ENCODE assay signal across 28 mouse cellular contexts in the genomic region with DNA sequence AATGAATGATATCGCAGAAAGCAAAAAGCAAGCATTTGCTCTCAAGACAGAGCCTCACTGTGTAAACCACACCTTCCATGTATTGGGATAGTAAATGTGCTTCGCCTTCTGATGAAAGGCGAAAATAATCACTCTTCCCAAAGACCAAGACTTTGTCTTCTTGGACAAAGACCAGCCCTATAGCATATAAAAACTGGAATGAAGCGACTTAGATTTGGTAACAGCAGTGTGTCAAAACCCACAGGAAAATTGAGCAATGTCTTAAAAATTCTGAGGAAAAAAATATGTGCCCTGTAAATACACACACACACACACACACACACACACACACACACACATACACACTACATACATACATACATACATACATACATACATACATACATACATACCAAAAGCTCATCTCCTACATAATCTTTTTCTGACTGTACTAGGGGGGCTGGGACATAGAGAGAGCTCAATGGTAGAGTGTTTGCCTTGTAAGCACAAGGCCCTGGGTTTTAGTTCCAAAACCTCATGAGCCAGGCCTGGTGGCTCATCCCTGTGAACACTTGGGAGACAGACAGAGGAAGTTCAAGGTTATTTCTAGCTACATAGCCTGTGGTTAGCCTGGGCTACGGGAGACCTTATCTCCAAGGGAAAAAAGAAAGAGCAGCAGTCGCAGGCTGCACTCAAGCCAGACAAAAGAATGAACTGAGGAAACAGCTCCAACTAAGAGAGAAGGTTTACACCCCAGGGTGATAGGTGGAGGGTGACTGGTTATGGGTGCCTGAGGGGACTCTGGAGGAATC. TPM values are rescaled to one million over a fixed set of nuclear protein-coding genes. Genes with fewer than 3 reads are reported as not detected.
A peak's percentile ranks its signal among the peaks of the same experiment; 100 is the strongest.
DNase-seq lines count a peak whose midpoint lies in the region; ATAC-seq lines count a peak whose summit lies in the region.
"Had no signal": no experiment of that assay in that cellular context is flagged by ENCODE, and none has a peak within 500 bp of the region (broad histone marks: within the 10 kb centered on the region; RNA-seq: fewer than 3 reads in every experiment).

No protein-coding gene starts in this region.

- no peak overlapping the region for H3K9ac ChIP-seq in hindbrain, embryonic 16.5 days (ENCODE audit: low read depth, low read length)
- H3K9ac ChIP-seq: embryonic facial prominence, embryonic 12.5 days; forebrain, postnatal 0 days; hindbrain, embryonic 14.5 days; limb, embryonic 15.5 days; neural tube, embryonic 13.5 days had no signal

- H3K9me3 ChIP-seq in heart, embryonic 10.5 days, result no peaks in the 10 kb centered on the region
- H3K9me3 ChIP-seq in hindbrain, embryonic 16.5 days (ENCODE audit: control insufficient read depth, low read length), result peaks cover 2% of the 10 kb centered on the region; the same call in 1 of the 2 replicates
- H3K9me3 ChIP-seq: embryonic facial prominence, embryonic 12.5 days; limb, embryonic 10.5 days; limb, embryonic 15.5 days; neural tube, embryonic 13.5 days had no signal

- H3K4me1 ChIP-seq in heart, embryonic 10.5 days, result peaks cover 27% of the 10 kb centered on the region
- H3K4me1 ChIP-seq in hindbrain, embryonic 16.5 days (ENCODE audit: control insufficient read depth, insufficient read depth, low read depth, low read length), result no peaks in the 10 kb centered on the region
- H3K4me1 ChIP-seq: embryonic facial prominence, embryonic 12.5 days; limb, embryonic 10.5 days; limb, embryonic 15.5 days; neural tube, embryonic 13.5 days had no signal

- H3K27ac ChIP-seq in heart, embryonic 10.5 days, result 0 out of 2 replicates have a peak overlapping the region, but pooled peaks have one; percentile 16
- peak overlapping the region; percentile 34 for H3K27ac ChIP-seq in macrophage
- H3K27ac ChIP-seq in hindbrain, embryonic 16.5 days (ENCODE audit: low read depth, low read length), result no peak overlapping the region
- H3K27ac ChIP-seq: embryonic facial prominence, embryonic 12.5 days; hindbrain, embryonic 14.5 days; limb, embryonic 10.5 days; limb, embryonic 15.5 days; neural tube, embryonic 13.5 days; stomach, postnatal 0 days had no signal

- intact Hi-C loops in heart, postnatal 25 days (cut with DNase I), result no loop called here

- DNase-seq in heart, embryonic 10.5 days (ENCODE audit: low spot score), result no peak
- DNase-seq in heart, postnatal 25 days (ENCODE audit: low spot score), result no peak
- DNase-seq in NIH3T3 (ENCODE audit: low read depth), result peak; percentile 58
- no peak for DNase-seq in adrenal gland, postnatal 25 days
- DNase-seq in urinary bladder, postnatal 36 days (ENCODE audit: low spot score in 2 of 2), result no peak
- DNase-seq: adrenal gland, adult 2 months; cerebellum, adult 9-10 months; cerebellum, postnatal 36 days; embryo, embryonic 11 days; forebrain, postnatal 0 days; kidney, adult 11 months; kidney, postnatal 25 days; lung, postnatal 4 days; right cerebral cortex, postnatal 4 days; thymus, adult 18-20 months; thymus, postnatal 25 days had no signal

- ATAC-seq in granulocyte monocyte progenitor cell, adult 5-6 weeks (replicated peaks; ENCODE audit: poor library complexity, severe bottlenecking), result peak; percentile 58
- ATAC-seq in hindbrain, embryonic 16.5 days, result no peak
- ATAC-seq: forebrain, postnatal 0 days; inflammation-experienced regulatory T-cells, adult 6 months had no signal

- H3K36me3 ChIP-seq in heart, embryonic 10.5 days, result peaks cover 38% of the 10 kb centered on the region
- peaks cover 23% of the 10 kb centered on the region for H3K36me3 ChIP-seq in macrophage (ENCODE audit: inconsistent target)
- no peaks in the 10 kb centered on the region for H3K36me3 ChIP-seq in hindbrain, embryonic 16.5 days (ENCODE audit: control insufficient read depth, insufficient read depth, low read length)
- H3K36me3 ChIP-seq: neural tube, embryonic 13.5 days had no signal

- H3K27me3 ChIP-seq in heart, embryonic 10.5 days (ENCODE audit: insufficient read depth, poor library complexity, severe bottlenecking), result no peaks in the 10 kb centered on the region
- H3K27me3 ChIP-seq in hindbrain, embryonic 16.5 days (replicated peaks; ENCODE audit: control insufficient read depth, insufficient read depth, low read length), result no peaks in the 10 kb centered on the region
- H3K27me3 ChIP-seq: embryonic facial prominence, embryonic 12.5 days; limb, embryonic 15.5 days; neural tube, embryonic 13.5 days had no signal

- H3K4me3 ChIP-seq in heart, embryonic 10.5 days, result no peak overlapping the region
- H3K4me3 ChIP-seq in macrophage (ENCODE audit: inconsistent target), result no peak overlapping the region
- H3K4me3 ChIP-seq in hindbrain, embryonic 16.5 days (ENCODE audit: low read length), result no peak overlapping the region
- H3K4me3 ChIP-seq: embryonic facial prominence, embryonic 12.5 days; limb, embryonic 10.5 days; limb, embryonic 15.5 days; neural tube, embryonic 13.5 days had no signal

- peaks cover 78% of the 10 kb centered on the region for H3K79me2 ChIP-seq in macrophage (ENCODE audit: inconsistent target)

- no peak overlapping the region for H3K4me2 ChIP-seq in hindbrain, embryonic 16.5 days (ENCODE audit: low read length)
- H3K4me2 ChIP-seq: embryonic facial prominence, embryonic 12.5 days; heart, embryonic 11.5 days; hindbrain, embryonic 14.5 days; limb, embryonic 15.5 days; midbrain, embryonic 11.5 days; neural tube, embryonic 13.5 days had no signal

- 84% methylated on average over 6 of the region's 6 CpGs for WGBS in heart, embryonic 10.5 days
- 49% methylated on average over 6 of the region's 6 CpGs for WGBS in macrophage (ENCODE audit: missing documents)
- 91% methylated on average over 6 of the region's 6 CpGs for WGBS in hindbrain, embryonic 16.5 days

RNA-seq across cellular contexts. Expression of a gene that starts 33.9 kb away (rescaled TPM):
- 66.9 and 119 TPM in 2 replicates for polyA plus RNA-seq in heart, embryonic 10.5 days (2016; fragmentation: Nextera tagmentation; extraction: Ambion mirVana)
- 10 to 100 TPM; 64.3 to 73.1 TPM for total RNA-seq in heart, postnatal 25 days (2021)
- 14.3 and 19.0 TPM in 2 replicates for total RNA-seq in granulocyte monocyte progenitor cell, adult 5-6 weeks (2014; fragmentation: Nextera tagmentation)
- total RNA-seq in granulocyte monocyte progenitor cell, adult 5-6 weeks (2017), result 25.0 and 25.8 TPM in 2 replicates
- 100 to 1,000 TPM in 1 of 26 experiments, 10 to 100 TPM in 25; 14.5 to 104 (median 41.1) TPM for total RNA-seq in macrophage (2018; cell fraction: chromatin; rRNA removed)
- total RNA-seq in macrophage (2018; cell fraction: cytosol; rRNA removed), result 10 to 100 TPM; 30.7 to 80.5 (median 44.7) TPM
- 100 to 1,000 TPM in 13 of 26 experiments, 10 to 100 TPM in 13; 46.7 to 189 (median 99.7) TPM for total RNA-seq in macrophage (2018; cell fraction: nucleus; rRNA removed)
- polyA plus RNA-seq in macrophage (2018), result 41.3 to 106 TPM (median 76.2 TPM) in 3 replicates
- total RNA-seq in adrenal gland, postnatal 25 days (2021), result 4.4 and 5.2 TPM in 2 replicates
- polyA plus RNA-seq in hindbrain, embryonic 16.5 days (2015; fragmentation: Nextera tagmentation; extraction: Ambion mirVana), result 2.2 and 2.5 TPM in 2 replicates
